Mouse (Mus musculus) CH12.LX (cell line): ENCODE data around the gene Dglucy.

Experiments
- CTCF ChIP-seq, 2 experiments: IDR thresholded peaks in 1 of 2; conservative IDR thresholded peaks in 1 of 2; 2 replicates each; pipeline ENCODE4 v1.5.1; 2011 to 2012; ENCODE audit warnings: low read depth in 2 of 2, low read length in 2 of 2, improper control_type of control experiment in 1 of 2, inconsistent platforms in 1 of 2, mild to moderate bottlenecking in 1 of 2, moderate library complexity in 1 of 2
- ELF1 ChIP-seq: IDR thresholded peaks from 2 replicates; pipeline ENCODE4 v1.6.1; 2014; ENCODE audit warnings: low read depth, mild to moderate bottlenecking, inconsistent platforms, low read length, improper control_type of control experiment
- ETS1 ChIP-seq: conservative IDR thresholded peaks from 2 replicates; pipeline ENCODE4 v1.6.1; 2012; ENCODE audit warnings: low read depth, mild to moderate bottlenecking, inconsistent platforms, low read length, improper control_type of control experiment, moderate library complexity
- KAT2A ChIP-seq: IDR thresholded peaks from 2 replicates; pipeline ENCODE4 v1.6.1; 2012; ENCODE audit warnings: low read length, improper control_type of control experiment, inconsistent platforms; ENCODE audit not compliant: insufficient replicate concordance
- MAX ChIP-seq: IDR thresholded peaks from 2 replicates; pipeline ENCODE4 v1.6.1; 2011; ENCODE audit warnings: low read length, improper control_type of control experiment
- MEF2A ChIP-seq: IDR thresholded peaks from 2 replicates; pipeline ENCODE4 v1.6.1; 2014; ENCODE audit warnings: low read depth, mild to moderate bottlenecking, inconsistent platforms, low read length, improper control_type of control experiment, borderline replicate concordance
- POLR2A ChIP-seq: IDR thresholded peaks from 2 replicates; pipeline ENCODE4 v1.6.1; 2011; ENCODE audit warnings: low read depth, mild to moderate bottlenecking, improper control_type of control experiment, low read length
- POLR2AphosphoS2 ChIP-seq: IDR thresholded peaks from 2 replicates; pipeline ENCODE4 v1.6.1; 2011; ENCODE audit warnings: low read depth, low read length, improper control_type of control experiment
- SMC3 ChIP-seq: IDR thresholded peaks from 2 replicates; pipeline ENCODE4 v1.6.1; 2011; ENCODE audit warnings: low read depth, low read length, improper control_type of control experiment
- TCF12 ChIP-seq: IDR thresholded peaks from 2 replicates; pipeline ENCODE4 v1.6.1; 2014; ENCODE audit warnings: low read depth, mild to moderate bottlenecking, inconsistent platforms, low read length, improper control_type of control experiment
- UBTF ChIP-seq: IDR thresholded peaks from 2 replicates; pipeline ENCODE4 v1.6.1; 2012; ENCODE audit warnings: low read depth, mild to moderate bottlenecking, inconsistent platforms, low read length, improper control_type of control experiment, moderate library complexity

- TF ChIP-seq CTCF (conservative IDR thresholded peaks at IDR 0.05 in 1 of 2, IDR thresholded peaks at IDR 0.05 in 1 of 2; ENCODE audit: low read depth in 2 of 2, low read length in 2 of 2) (no peak), ETS1 (no peak), POLR2AphosphoS2 (no peak), ELF1 (no peak), SMC3 (no peak), UBTF (no peak), TCF12 (no peak), KAT2A (no peak), POLR2A (no peak), MEF2A (no peak), MAX (no peak)
Measured at GRCm38 (mm10) chr12:100735581-100735980, 43.3 kb upstream of the Dglucy start.
